Mouse (Mus musculus) urinary bladder, adult 18-20 months (tissue): ENCODE results near the gene Slc4a3.

Source experiments
- DNase-seq, 2 experiments: peaks; one replicate each; pipeline ENCODE4 v3.0.0; 2022; ENCODE audit warnings: low spot score in 2 of 2, mixed read lengths in 2 of 2

The Slc4a3 gene

DNA sequence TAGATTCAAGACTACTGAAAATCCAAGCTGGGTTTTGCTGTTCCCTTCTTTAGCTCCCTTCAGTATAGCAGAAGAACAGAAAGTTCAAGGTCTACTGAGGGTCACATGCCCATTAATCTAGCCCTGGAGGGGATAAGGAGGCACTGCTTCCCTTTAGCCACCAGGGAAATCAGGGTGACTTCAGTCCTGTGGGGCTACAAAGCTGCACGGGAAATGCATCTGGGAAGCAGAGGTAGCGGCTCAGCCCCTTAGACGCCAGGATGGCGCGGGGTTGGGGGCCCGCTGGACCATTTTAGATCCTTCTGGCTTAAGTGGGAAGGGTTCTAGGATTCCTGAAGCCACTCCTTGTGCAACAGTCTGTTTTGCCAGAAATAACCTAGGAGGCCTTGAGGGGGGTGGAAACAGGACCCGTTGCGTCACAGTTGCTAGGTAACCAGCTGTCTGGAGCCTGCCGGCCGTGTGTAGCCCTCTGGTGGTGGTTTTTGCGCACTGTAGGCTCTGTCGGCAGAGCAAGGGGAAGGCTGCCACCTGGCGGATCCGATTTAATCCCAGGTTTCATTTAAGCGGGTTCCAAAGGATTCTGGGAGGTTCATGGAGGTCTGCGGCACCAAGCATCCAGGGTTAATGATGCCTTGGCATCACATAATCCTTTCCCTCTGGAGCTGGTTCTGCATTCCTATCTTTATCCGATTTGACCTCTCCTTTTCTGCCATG lies 13.3 kb downstream of the Slc4a3 start:
- peak; percentile 78 to 83 for DNase-seq

DNA sequence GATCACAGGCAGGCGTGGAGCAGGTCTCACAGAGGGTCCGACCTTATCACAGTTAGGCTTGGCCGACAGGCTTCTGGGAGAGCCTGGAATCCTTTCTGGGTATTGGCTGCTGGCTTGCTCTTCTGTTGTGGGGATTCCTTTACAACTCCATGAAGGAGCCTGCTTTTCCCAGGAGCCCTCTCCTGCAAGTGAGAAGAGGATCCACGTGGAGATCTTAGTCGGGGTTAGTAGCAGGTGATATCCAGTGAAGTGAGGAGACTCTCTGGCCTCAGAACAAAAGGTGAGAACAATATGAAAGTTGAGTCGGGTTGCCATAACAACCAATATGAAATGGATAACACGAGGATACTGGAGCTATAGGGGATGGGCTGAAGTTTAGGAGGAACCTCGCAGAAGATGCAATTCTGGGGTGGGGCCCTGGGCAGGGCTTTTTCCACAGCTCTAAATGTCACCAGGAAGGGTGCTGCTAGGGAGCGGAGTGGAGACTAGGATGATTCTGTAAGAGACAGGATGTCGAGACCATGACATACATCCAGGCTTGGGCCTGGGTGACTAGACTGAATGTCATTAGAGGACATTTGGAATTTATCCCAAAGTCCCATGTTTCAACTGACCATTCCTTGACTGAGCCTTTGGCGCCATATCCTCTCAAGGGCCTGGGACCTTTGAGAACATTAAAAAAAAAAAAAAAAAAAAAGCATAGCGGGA lies 14.3 kb downstream of the Slc4a3 start:
- DNase-seq = no peak

DNA sequence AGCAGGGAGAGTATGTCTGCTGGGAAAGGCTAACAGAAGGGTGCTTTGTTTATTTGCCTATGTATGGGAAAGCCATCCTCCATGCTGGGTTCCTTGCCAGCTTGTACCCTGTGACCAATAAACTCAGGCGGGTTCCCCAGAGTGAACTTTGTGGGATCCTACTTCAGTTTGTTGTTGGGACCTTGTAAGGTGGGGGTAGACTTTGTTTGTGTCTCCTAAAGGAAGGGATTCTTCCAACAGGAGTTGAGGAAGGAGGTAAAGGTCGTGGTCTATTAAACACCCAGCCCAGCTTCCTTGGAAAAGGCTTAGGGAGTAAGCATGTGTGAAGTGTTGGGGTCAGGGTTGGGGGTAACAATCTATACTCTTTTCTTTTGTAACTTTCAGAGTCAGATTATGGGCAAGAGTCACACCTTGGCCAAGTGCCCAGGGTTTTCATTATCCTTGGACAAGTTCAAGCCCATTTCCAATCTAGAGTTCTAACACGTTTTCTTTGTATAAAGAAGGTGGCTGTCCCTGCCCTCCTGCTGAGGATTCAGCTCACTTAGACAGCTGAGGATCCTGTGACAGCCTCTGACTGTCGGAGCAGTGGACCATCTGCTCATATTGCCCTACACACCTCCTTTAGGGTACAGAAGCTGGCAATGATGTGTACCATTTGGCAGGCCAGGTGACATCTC lies 15.3 kb downstream of the Slc4a3 start:
- no peak for DNase-seq

DNA sequence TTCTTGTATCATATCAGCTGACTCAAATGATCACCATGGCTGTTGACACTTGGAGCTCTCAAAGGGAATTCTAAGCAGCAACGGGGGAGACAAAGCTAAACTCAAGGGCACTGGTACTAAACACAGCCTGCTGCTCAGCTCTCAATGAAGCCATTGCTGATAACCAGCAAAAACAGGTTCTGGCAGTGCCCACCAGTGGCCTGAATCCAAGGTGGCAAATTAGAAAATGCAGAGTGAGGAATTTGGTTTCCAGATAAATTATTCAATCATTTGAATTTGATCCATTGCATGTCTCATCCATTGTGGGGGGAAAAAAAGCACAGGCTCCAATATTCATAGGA lies 15.8 kb downstream of the Slc4a3 start:
- DNase-seq = no peak

DNA sequence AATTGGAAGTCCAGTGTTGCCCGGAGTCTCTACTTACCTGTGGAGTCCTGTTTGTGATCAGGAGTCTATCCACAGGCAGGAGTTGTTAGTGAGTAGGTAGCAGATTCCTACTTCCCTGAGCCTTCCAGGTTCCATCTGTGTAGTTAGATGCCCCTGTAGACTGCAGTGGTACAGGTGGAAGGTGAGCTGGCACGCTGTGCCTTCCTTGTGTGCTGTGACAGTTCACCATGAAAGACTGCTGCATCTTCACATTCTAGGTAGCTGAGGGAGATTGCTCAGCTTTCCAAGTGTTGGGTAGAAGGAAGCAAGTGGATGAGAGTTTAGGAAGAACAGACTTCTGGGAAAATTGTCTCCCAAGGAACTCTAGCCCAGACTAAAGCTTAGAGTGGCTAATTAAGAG lies 18.0 kb downstream of the Slc4a3 start:
- no peak for DNase-seq

DNA sequence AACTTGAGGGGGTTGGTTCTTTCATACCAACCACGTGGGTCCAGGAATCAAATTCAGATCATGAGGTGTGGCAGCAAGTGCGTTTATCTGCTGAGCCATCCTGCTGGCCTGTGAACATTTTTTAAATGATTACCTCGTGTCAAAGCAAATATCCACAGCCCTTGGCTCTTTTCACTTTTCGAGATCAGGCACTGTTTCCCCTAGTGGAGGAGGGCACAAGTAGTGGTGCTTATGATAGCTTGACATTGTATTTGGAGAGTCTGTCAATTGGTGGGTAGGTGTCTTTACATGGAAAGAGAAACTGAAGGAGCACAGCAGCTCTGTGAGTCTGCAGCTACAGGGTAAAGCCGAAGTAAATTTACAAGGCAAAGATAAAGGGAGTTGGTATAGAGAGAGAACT lies 18.9 kb downstream of the Slc4a3 start:
- DNase-seq = no peak

DNA sequence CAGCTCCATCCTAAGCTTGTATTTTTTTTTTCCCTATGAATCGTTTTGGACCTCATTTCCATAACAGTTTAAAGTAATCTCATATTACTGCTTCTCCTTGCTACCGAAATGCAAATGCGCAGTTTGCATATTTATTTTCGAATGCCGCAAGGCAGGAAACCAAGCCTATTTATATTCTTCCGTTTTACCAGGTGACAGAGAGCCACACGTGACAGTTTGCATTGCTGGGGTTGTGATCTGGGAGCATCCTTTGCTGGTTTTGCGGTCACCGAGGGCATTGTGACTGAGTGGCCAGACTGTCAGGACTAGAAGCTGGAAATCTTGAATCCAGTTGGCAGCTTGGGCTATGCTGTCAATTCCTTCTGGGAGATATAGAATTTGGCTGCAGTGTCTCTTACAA lies 19.6 kb downstream of the Slc4a3 start:
- DNase-seq = no peak

DNA sequence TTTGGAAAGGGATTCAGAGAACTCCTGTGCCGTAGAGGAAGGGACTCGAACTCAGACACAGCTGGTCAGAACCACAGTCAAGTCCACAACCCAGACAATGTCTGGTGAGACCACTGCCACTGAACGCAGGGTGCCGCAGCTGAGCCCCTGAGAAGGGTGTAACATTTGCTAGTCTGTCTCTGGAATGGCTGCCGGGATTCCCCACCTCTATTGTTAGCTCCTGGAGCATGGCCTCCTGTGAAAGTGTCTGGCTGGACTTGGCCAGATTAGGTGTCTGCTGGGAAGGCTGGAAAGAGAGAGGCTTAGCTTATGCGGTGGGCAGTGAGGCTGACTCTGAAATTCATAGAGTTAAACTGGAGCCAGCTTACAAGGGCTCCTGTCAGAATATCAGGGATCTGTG lies 24.3 kb downstream of the Slc4a3 start:
- no peak for DNase-seq

DNA sequence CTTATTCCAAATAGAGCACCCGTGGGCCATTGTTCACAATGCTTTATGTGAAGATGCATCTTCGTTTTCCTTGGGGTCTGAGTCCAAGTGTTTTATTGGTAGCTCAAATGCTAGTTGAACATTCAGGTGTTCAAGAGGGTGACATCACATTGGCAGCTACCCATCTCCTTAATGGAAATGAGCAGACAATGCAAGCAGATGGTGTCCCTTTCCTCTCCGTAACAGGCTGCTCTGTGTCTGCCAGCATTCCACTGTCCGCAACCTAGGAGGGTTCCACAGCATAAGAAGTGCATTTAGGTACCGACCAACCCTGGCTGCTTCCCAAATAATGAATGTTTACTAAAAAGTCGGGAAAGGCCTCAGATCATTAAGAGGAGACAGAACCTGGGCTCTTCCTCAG lies 26.7 kb downstream of the Slc4a3 start:
- no peak for DNase-seq

DNA sequence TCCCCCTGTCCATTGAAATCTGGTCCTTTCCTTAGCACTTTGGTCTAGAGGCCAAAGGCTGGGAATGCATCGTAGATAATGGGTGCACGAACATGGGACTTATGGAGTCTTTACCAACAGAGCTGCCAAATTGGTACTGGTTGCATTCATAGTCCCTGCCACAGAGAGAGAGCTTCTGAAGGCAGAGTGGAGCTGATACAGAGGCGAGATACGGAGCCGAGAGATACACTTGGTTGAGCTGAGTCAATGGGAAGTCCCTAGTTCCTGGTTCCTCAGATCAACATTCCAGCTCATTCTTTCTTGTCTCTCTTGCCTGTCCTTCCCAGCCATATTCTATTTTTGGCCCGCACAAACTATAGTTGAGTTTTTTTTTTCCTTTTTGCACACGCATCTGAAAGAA lies 27.6 kb downstream of the Slc4a3 start:
- DNase-seq = no peak

DNA sequence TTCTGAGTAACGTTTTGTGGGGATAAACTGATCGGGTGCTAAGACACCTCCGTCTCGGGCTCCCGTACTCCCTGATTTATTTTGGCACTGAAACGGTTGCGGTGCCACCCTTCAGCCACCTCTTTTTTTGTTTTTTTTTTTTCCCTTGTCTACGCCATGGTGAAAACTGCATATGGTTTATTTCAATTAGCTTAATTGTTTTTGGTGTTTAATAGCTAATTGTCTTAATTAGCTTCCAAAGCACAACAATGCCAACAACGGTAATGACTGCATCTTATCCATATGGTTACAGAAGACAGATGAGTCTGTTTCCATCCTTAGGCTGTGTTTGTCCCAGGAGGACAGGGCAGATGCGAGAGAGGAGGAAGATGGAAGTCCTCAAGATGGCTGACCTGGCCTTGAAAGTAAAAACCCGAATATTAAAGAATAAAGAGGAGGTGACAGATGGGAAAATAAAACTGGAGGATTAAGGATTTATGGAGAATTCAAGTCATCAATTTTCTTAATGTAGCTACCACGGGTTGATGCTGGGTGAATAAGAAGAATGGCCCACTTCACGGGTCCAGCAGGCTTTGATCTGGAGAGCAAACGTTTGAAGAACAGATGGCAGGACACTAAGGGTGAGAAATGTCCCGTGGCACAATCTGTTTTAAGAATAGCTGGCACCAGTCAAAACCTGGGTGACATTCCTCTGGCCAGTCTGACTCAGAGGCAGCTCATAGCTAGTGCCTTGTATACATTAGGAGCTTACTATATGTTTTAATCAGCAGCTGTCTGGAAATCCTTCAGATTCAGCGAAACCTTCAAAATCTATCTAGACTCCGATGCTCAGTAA lies 28.6 kb downstream of the Slc4a3 start:
- no peak for DNase-seq

DNA sequence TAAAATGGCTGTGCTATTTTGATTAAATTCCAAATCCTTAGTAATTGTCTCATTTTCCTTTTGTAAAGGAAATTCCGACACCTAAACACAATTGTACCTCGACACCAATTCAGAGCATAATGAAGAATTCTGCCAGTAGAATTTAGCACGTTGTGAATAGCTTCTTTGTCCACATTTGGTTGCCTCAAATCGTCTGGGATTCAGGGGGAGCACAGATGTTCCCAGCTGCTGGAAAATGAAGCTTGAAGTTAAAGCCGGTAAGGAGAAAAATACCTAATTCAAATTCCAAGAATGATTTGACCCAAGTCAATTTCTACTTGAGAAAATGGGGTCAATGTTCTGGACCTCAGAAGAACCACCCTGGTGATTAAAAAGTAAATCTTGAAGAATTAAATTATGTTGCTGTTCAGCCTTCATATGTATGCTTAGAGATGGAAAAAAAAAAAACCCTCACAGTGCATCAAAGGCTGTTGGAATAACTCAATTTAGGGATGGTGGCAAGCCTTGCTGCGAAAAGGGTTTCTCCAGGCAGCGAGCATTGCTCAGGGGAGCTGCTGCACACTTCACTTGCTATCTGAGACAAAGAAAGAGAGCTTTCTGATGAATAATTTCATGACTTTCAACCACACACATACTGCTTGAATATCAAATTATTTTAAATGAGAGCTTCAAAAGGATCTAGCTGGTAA lies 36.0 kb downstream of the Slc4a3 start:
- no peak for DNase-seq

DNA sequence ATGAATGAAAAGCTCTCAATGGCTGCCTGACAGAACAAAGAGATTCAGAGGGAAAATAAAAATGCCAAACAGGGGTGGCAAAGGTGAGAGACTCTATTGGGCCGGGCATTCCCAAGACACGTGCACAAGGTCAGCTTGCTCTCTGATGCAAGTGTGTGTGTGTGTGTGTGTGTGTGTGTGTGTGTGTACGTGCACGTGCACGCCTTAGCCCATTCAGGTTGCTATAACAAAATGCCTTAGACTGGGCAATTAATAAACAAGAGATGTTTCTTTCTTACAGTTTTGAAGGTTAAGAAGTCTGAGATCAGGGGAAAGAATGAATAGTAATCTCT lies 36.5 kb downstream of the Slc4a3 start:
- DNase-seq = no peak

DNA sequence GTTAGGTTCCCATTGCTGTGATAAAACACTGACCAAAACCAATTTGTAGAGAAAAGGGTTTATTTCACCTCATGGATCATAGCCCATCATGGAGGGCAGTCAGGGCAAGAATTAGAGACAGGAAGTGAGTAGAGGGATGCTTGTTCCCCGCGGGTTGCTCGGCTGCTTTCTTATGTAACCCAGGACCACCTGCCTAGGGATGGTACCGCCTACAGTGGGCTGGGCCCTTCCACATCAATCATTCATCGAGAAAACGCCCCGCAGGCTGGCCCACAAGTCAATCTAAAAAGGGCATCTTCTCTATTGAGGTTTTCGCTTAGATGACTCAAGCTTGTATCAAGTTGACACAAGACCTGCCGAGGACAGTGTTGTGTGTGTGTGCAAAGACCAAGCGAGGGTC lies 37.0 kb downstream of the Slc4a3 start:
- DNase-seq = no peak

DNA sequence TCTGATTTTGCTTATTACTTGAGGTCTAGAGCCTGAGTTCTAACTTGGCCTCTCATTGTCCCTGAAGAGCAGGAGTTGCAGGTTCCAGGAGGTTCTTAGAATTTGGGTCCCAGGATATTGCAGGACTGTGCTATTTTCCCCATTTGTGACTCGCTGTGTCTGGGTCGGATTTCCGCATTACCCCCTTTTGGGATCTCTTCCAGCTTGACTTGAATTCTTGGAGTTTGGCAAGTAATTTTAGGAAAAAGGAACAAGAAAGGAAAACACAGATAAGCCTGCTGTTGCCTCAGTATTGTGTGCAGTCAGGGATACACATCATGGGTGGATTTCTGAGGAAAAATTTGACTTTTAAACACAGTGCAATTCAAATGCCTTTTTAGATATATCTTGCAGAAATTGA lies 40.7 kb downstream of the Slc4a3 start:
- DNase-seq = no peak

DNA sequence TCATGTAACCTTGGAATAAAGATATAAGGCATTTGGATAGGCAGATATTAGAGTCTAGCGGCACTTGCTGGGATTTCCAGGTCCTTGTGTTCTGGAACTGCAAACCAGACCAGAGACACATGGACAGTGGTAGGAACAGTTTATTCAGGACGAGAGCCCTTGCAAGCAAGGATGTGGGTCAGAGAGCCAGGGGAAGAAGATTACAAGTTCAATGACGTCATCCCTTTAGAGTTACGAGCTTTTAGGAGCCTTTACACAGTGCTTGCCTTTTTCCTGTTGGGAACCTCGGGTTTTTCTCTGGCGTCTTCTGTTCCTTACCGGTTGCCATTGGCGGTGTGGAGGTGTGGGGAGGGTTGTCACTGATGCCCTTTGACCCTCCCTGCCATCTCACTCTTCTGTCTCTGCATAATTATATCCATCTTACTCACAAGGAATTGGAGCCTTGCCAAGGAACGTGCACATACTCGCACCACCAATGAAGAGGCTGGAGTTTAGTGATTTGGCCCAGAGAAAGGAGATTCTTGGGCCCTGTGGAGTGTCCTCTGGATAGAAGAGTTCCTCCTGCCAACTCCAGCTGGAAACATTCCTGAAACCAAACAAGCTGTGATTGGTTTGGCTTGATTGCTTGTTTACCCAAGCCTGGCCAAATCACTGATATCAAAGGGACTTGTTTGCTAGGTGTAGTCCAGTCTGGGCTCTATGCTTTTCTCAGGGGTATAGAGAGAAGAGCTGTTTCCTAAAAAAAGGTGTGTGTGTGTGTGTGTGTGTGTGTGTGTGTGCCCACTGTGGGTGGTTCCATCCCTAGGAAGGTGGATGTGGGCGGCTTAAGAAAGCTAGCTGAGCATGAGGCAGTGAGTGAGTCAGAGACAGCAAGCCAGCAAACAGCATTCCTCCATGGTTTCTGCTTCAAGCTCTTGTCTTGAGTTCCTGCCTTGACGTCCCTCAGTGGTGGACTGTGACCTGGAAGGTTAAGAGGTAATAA lies 42.0 kb downstream of the Slc4a3 start:
- no peak for DNase-seq

DNA sequence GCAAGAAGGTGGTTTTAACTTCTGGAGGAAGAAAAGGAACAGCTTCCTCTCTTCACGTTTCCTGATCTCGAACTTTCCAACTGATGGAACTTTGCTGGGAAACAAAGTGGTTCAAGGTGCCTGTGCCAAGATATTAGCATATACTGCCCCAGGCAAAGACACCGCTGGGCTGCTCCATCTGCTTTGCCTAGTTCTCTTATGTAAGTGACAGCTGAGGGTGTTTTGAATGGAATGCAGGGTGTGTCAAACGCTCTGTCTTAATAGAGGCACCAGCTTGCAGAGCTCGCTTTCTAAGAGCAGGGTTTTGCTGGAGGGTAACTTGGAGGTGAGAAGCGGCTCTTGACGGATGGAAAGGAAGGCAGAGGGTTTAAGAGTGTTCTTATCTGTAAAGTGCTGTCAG lies 42.8 kb downstream of the Slc4a3 start:
- no peak for DNase-seq

DNA sequence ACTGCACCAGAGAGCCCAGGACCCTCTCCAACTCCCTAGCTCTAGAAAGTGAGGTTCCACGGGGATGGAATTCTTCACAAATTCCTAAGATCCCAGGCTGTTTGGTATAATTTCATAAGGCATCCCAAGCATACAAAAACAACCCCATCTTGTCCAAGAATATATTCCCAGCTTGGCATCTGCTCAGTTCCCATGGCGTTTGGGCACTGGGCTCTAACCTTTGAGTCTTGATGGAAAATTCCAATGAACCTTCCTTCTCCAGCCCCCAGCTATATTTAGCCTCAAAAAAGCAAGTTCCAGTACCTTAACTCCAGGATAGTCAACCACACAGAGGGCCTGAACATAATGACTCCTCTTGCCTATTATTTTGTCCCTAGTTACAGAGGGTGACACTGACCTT lies 43.9 kb downstream of the Slc4a3 start:
- no peak for DNase-seq

DNA sequence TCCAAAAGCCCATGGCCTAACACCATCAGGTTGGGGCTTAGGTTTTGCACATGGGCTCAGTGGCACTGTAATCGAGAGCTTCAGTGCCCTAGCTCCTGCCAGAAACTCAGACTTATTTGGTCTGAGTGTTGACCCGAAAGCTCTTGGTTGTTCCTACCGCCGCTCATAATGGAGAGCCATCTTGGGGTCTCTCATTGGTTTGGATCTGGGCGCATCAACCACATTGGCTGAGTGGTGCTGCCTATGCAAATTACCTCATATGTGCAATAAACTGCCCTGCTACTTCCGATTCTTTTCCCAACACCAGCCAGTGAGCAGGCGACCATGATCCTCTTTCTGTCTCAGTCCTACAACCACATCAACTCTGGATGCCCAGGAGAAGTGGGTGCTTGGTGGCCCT lies 47.9 kb downstream of the Slc4a3 start:
- DNase-seq = no peak

DNA sequence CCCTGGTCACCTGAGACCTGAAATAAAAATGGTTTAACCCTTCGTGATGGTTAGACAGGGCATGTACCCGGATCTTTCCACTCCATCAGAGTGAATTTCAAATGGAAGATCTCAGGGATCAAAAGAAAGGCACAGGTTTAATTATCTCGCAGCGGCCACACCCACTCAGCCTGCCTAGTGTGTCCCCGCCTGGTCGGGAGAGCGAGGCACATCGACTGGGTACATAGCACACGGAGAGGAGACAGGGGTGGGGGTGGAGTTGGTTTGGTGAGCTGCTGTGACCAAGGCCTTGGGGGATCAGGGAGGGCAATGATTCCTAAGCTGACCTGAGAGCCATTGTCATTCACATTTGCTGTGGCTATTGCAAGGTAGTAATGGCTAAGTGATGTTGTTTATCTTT lies 48.8 kb downstream of the Slc4a3 start:
- no peak for DNase-seq

DNA sequence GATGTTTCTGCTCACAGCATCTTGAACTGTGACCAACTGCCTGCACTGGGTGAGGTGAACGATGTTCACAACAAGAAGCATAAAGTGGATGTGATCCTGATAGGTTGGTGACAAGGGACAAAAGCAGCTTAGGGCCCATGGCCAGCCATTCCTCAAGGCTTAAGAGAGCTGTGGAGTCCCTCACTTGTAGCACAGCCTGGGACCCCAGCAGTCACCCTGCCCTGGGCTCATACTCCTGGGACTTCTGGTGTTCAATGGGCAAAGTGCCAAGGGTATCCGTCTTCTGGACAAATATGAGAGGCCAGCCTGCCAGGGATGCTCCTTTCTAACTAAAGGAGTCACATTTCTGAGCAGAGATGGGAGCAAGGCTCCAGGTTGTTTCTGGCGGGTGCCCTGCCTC lies 49.9 kb downstream of the Slc4a3 start:
- DNase-seq = no peak
